Mouse (Mus musculus) ZHBTc4 (cell line): ENCODE results near the gene Taar2.

ENCODE experiments used
- DNase-seq: peaks from one replicate; pipeline ENCODE4 v3.0.0-alpha.2; 2011; ENCODE audit warnings: low read depth, low spot score

The Taar2 gene

GRCm38 (mm10) chr10:23938312-23938711, at the start of gene Taar2:
Gene Taar2, plus strand, starts transcription at chr10:23938572.
- peak; percentile 22 for DNase-seq

- DNase-seq: no peak
These were observed 45.4 kb upstream of the Taar2 start for GRCm38 (mm10) chr10:23892987-23893386.

- peak; percentile 40 for DNase-seq
These were observed 43.6 kb upstream of the Taar2 start, which contains the start of gene Vnn1 for GRCm38 (mm10) chr10:23894601-23895349. Gene Vnn1, plus strand, starts transcription at chr10:23894688.

GRCm38 (mm10) chr10:23895376-23895775, 43.0 kb upstream of the Taar2 start:
- DNase-seq: no peak

- DNase-seq: no peak
These were observed 37.3 kb upstream of the Taar2 start for GRCm38 (mm10) chr10:23901119-23901518.

- DNase-seq: no peak
These were observed 32.7 kb upstream of the Taar2 start for GRCm38 (mm10) chr10:23905661-23906060.

GRCm38 (mm10) chr10:23920056-23920455, 18.3 kb upstream of the Taar2 start, which contains the start of gene Taar1:
Gene Taar1, plus strand, starts transcription at chr10:23920356.
- DNase-seq: no peak

- DNase-seq: no peak
These were observed 15.9 kb upstream of the Taar2 start for GRCm38 (mm10) chr10:23922468-23922867.

GRCm38 (mm10) chr10:23923941-23924340, 14.4 kb upstream of the Taar2 start:
- DNase-seq: no peak

GRCm38 (mm10) chr10:23937613-23938012, 759 bp upstream of the Taar2 start:
- DNase-seq: peak; percentile 64

GRCm38 (mm10) chr10:23942465-23942864, 4.1 kb downstream of the Taar2 start:
- peak; percentile 87 for DNase-seq

GRCm38 (mm10) chr10:23948026-23948425, 9.7 kb downstream of the Taar2 start:
- no peak for DNase-seq

- no peak for DNase-seq
These were observed 11.2 kb downstream of the Taar2 start, which contains the start of gene Taar3 for GRCm38 (mm10) chr10:23949508-23950005. Gene Taar3, plus strand, starts transcription at chr10:23949558.

- DNase-seq: no peak
These were observed 13.3 kb downstream of the Taar2 start for GRCm38 (mm10) chr10:23951714-23952113.

GRCm38 (mm10) chr10:23959071-23959470, 20.7 kb downstream of the Taar2 start:
- no peak for DNase-seq

GRCm38 (mm10) chr10:23960444-23960915, 22.1 kb downstream of the Taar2 start, which contains the start of gene Taar4:
Gene Taar4, plus strand, starts transcription at chr10:23960494.
- DNase-seq: no peak

- DNase-seq: no peak
These were observed 25.1 kb downstream of the Taar2 start for GRCm38 (mm10) chr10:23963444-23963843.

GRCm38 (mm10) chr10:23964921-23965610, 26.7 kb downstream of the Taar2 start:
- DNase-seq: no peak

GRCm38 (mm10) chr10:23970656-23971165, 32.3 kb downstream of the Taar2 start, which contains the start of gene Taar5:
Gene Taar5, plus strand, starts transcription at chr10:23970706.
- no peak for DNase-seq

GRCm38 (mm10) chr10:23971256-23971655, 32.9 kb downstream of the Taar2 start:
- no peak for DNase-seq

GRCm38 (mm10) chr10:23977958-23978357, 39.6 kb downstream of the Taar2 start:
- DNase-seq: peak; percentile 90
